Mouse (Mus musculus) hematopoietic stem cell, adult 5-6 weeks (primary cell): ENCODE measurements around the gene Cdc20b. TPM values are rescaled to one million over a fixed set of nuclear protein-coding genes. Genes with fewer than 3 reads are reported as not detected.

Experiments used
- ATAC-seq, 2 experiments: fragments of 125-278 bp in 1 of 2; replicated peaks in 1 of 2; 2 replicates each; pipeline ENCODE4 v1.8.0; 2016 to 2017; ENCODE audit warnings: inconsistent platforms in 2 of 2, mild to moderate bottlenecking in 2 of 2, moderate number of reproducible peaks in 2 of 2, low read depth in 1 of 2, moderate TSS enrichment in 1 of 2; ENCODE audit not compliant: low FRiP score in 2 of 2, poor library complexity in 2 of 2, severe bottlenecking in 2 of 2, insufficient read depth in 1 of 2, low TSS enrichment in 1 of 2
- total RNA-seq: library from RNA; stranded (forward); fragments of 172-1452, 232-1000 nt; gene quantifications from 2 replicates; pipeline ENCODE4 v1.2.3, GENCODE M21; 2017

The Cdc20b gene
- total RNA-seq, 1 experiment from 2014 or later: not detected

- peak; percentile 75 to 80 for ATAC-seq
These were observed 21.5 kb upstream of the Cdc20b start for GRCm38 (mm10) chr13:113013174-113013953.

- 0 out of 4 replicates have a peak, but pooled peaks of 1 of the 2 experiments have one; percentile 17 for ATAC-seq
These were observed 13.4 kb upstream of the Cdc20b start for GRCm38 (mm10) chr13:113021521-113021920.

GRCm38 (mm10) chr13:113022467-113022866 is 12.4 kb upstream of the Cdc20b start:
- ATAC-seq: no peak

GRCm38 (mm10) chr13:113023274-113024143 is 11.4 kb upstream of the Cdc20b start:
- ATAC-seq: peak; percentile 21 to 32; a peak in 2 of 4 replicates

GRCm38 (mm10) chr13:113031351-113031750 is 3.6 kb upstream of the Cdc20b start:
- no peak for ATAC-seq

GRCm38 (mm10) chr13:113031792-113032571 is 2.9 kb upstream of the Cdc20b start:
- 0 out of 4 replicates have a peak, but pooled peaks of 1 of the 2 experiments have one; percentile 10 for ATAC-seq

GRCm38 (mm10) chr13:113032831-113033230 is 2.1 kb upstream of the Cdc20b start:
- no peak for ATAC-seq

GRCm38 (mm10) chr13:113034271-113034886 is 532 bp upstream of the Cdc20b start:
- no peak for ATAC-seq

GRCm38 (mm10) chr13:113035852-113036251 is 941 bp downstream of the Cdc20b start:
- peak; percentile 80 to 85 for ATAC-seq

- no peak for ATAC-seq
These were observed 10.0 kb downstream of the Cdc20b start for GRCm38 (mm10) chr13:113044876-113045275.

GRCm38 (mm10) chr13:113045458-113046110 is 10.7 kb downstream of the Cdc20b start:
- ATAC-seq: no peak

GRCm38 (mm10) chr13:113046211-113046883 is 11.4 kb downstream of the Cdc20b start, which contains the start of gene Gpx8:
TSS of gene Gpx8 (minus strand) at chr13:113046410.
- ATAC-seq: peak; percentile 65 to 71; a peak in 2 of 4 replicates

GRCm38 (mm10) chr13:113047018-113047417 is 12.1 kb downstream of the Cdc20b start:
- no peak for ATAC-seq

- no peak for ATAC-seq
These were observed 12.7 kb downstream of the Cdc20b start for GRCm38 (mm10) chr13:113047647-113048046.

GRCm38 (mm10) chr13:113054230-113054629 is 19.3 kb downstream of the Cdc20b start:
- peak; percentile 53 to 59 for ATAC-seq

GRCm38 (mm10) chr13:113055826-113056225 is 20.9 kb downstream of the Cdc20b start:
- ATAC-seq: no peak
